ENCODE assay signal across 31 mouse cellular contexts in the genomic region with DNA sequence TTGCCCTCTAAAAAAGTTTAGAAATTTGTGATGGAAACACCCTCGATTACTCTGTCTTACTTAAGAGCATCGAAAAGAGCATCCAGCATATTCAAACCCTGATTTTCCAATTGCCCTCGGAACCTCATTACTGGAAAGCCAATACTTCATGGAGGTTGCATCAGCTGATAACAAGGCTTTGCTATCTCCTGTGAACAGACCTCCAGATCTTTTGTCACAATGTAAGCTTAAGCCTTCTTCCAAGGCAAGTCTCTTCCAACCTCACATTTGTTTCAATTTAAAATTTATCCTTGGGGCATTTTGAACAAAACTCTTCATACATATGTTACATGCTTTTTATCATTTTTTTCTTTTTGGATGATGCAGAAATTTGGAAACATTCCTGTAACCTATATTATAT.
"Had no signal": no experiment of that assay in that cellular context is flagged by ENCODE, and none has a peak within 500 bp of the region (broad histone marks: within the 10 kb centered on the region; RNA-seq: fewer than 3 reads in every experiment).

No protein-coding gene starts in this region.

- DNase-seq: left cerebral cortex, postnatal 4 days; liver; liver, embryonic 13.5 days; liver, postnatal 0 days; lung, adult 18-20 months; lung, adult 2 months; lung, embryonic 14.5 days; lung, postnatal 10 days; lung, postnatal 14 days; lung, postnatal 36 days; lung, postnatal 4 days; midbrain, embryonic 14.5 days had no signal

- H3K27ac ChIP-seq: limb, embryonic 10.5 days; limb, embryonic 12.5 days; limb, embryonic 13.5 days; limb, embryonic 15.5 days; liver, embryonic 12.5 days; liver, embryonic 13.5 days; liver, embryonic 14.5 days; liver, embryonic 15.5 days; lung, embryonic 15.5 days; macrophage; midbrain, embryonic 12.5 days; midbrain, embryonic 13.5 days; midbrain, embryonic 15.5 days; neural tube, embryonic 12.5 days had no signal

- H3K9me3 ChIP-seq: limb, embryonic 10.5 days; limb, embryonic 12.5 days; limb, embryonic 13.5 days; limb, embryonic 15.5 days; liver, embryonic 12.5 days; liver, embryonic 13.5 days; liver, embryonic 15.5 days; lung, embryonic 15.5 days; megakaryocyte, embryonic 14.5 days; midbrain, embryonic 12.5 days; midbrain, embryonic 13.5 days; midbrain, embryonic 15.5 days; neural tube, embryonic 12.5 days had no signal

- H3K9ac ChIP-seq: limb, embryonic 12.5 days; limb, embryonic 13.5 days; limb, embryonic 15.5 days; liver, embryonic 12.5 days; liver, embryonic 13.5 days; liver, embryonic 14.5 days; liver, embryonic 15.5 days; liver, postnatal 0 days; lung, embryonic 14.5 days; lung, embryonic 15.5 days; midbrain, embryonic 12.5 days; midbrain, embryonic 13.5 days; midbrain, embryonic 15.5 days; neural tube, embryonic 12.5 days had no signal

- H3K4me3 ChIP-seq: limb, embryonic 10.5 days; limb, embryonic 12.5 days; limb, embryonic 13.5 days; limb, embryonic 15.5 days; liver, embryonic 12.5 days; liver, embryonic 13.5 days; liver, embryonic 15.5 days; lung, embryonic 15.5 days; megakaryocyte, embryonic 14.5 days; midbrain, embryonic 12.5 days; midbrain, embryonic 13.5 days; midbrain, embryonic 15.5 days; myocyte; neural tube, embryonic 12.5 days had no signal

- ATAC-seq: liver, embryonic 12.5 days; liver, postnatal 0 days; lung, postnatal 0 days; midbrain, embryonic 13.5 days; midbrain, embryonic 15.5 days; midbrain, embryonic 16.5 days had no signal

- H3K27me3 ChIP-seq: limb, embryonic 12.5 days; limb, embryonic 13.5 days; limb, embryonic 15.5 days; liver, embryonic 12.5 days; liver, embryonic 13.5 days; liver, embryonic 15.5 days; lung, embryonic 15.5 days; megakaryocyte, embryonic 14.5 days; midbrain, embryonic 12.5 days; midbrain, embryonic 13.5 days; midbrain, embryonic 15.5 days; neural tube, embryonic 12.5 days had no signal

- H3K4me2 ChIP-seq: limb, embryonic 12.5 days; limb, embryonic 13.5 days; limb, embryonic 15.5 days; liver, embryonic 11.5 days; liver, embryonic 12.5 days; liver, embryonic 13.5 days; liver, embryonic 15.5 days; lung, embryonic 14.5 days; lung, embryonic 15.5 days; midbrain, embryonic 11.5 days; midbrain, embryonic 12.5 days; midbrain, embryonic 13.5 days; midbrain, embryonic 15.5 days; neural tube, embryonic 12.5 days had no signal

- H3K36me3 ChIP-seq: limb, embryonic 10.5 days; limb, embryonic 12.5 days; limb, embryonic 13.5 days; limb, embryonic 15.5 days; liver, embryonic 12.5 days; liver, embryonic 13.5 days; liver, embryonic 15.5 days; lung, embryonic 15.5 days; midbrain, embryonic 12.5 days; midbrain, embryonic 13.5 days; midbrain, embryonic 15.5 days; neural tube, embryonic 12.5 days had no signal

- H3K4me1 ChIP-seq: limb, embryonic 10.5 days; limb, embryonic 12.5 days; limb, embryonic 13.5 days; limb, embryonic 15.5 days; liver, embryonic 12.5 days; liver, embryonic 13.5 days; liver, embryonic 15.5 days; lung, embryonic 15.5 days; megakaryocyte, embryonic 14.5 days; midbrain, embryonic 12.5 days; midbrain, embryonic 13.5 days; midbrain, embryonic 15.5 days; neural tube, embryonic 12.5 days had no signal
